Mouse (Mus musculus): ENCODE measurements around the gene Heatr4. TPM values are rescaled to one million over a fixed set of nuclear protein-coding genes. Genes with fewer than 3 reads are reported as not detected.
"Not testable (repeated sequence)": the region's sequence is repeated elsewhere in the genome, so short reads cannot be mapped to it uniquely, and the experiment has no call there.

The Heatr4 gene
- polyA plus RNA-seq, 1 experiment from 2014 or later = not detected

DNA sequence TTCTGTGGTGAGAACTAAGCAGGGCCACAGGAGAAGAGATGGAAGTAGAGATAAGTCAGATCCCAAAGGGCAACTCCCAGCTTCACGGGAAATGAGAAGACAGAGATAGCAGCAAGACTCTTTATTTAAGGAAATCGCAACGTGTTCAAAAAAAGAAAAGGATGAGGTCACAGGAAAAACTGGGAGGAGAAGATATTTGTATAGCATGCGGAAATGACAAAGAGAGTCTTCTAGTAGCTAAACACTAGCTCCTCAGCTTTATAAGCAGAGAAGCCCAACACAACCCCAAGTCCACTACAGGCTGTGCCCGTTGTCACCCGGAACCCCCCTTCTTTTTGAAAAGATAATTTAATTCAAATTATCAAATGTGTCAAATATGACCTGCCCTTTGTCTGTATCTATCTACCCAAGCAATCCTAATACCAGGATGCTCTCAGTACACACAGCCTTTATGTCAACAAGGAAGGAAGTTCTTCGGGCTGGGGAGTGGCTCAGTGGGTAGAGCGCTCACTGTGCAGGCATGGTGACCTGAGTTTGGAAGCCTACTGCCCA is 37.3 kb downstream of the Heatr4 start:
- no peaks in the 10 kb centered on the region for H3K36me3 ChIP-seq (ENCODE audit: insufficient read depth, low read length)

DNA sequence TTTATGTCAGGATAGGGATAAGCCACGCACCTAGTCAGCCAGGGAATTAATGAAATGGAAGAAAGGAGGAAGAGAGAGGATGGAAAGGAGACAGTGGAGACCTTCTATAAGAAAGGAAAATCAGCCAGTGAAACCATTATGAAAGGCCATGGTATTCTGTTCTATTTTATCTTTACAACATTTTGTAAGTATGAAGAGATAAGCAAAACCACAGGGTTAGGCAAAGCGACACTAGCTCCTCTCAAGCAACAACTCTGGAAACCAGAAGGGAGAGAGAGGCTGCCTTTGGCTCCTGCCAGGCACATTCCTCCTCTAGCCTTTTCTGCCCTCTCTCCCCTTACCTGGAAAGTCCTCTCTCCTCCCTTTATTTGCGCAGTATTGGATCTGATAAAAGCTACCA is 42.7 kb downstream of the Heatr4 start:
- Histone ChIP-seq H3K4me3 (ENCODE audit: low read length) (no peak overlapping the region), H3K27ac (ENCODE audit: low read length) (no peak overlapping the region), H3K36me3 (ENCODE audit: insufficient read depth, low read length) (no peaks in the 10 kb centered on the region), H3K4me1 (ENCODE audit: insufficient read depth, low read length) (no peaks in the 10 kb centered on the region), H3K9ac (replicated peaks; ENCODE audit: low read length) (no peak overlapping the region), H3K27me3 (ENCODE audit: insufficient read depth, low read length) (no peaks in the 10 kb centered on the region), H3K9me3 (ENCODE audit: low read length) (no peaks in the 10 kb centered on the region), H3K4me2 (replicated peaks; ENCODE audit: low read depth, low read length) (no peak overlapping the region)
- WGBS = 72% methylated on average over 3 of the region's 3 CpGs
- no peak for ATAC-seq (ENCODE audit: low FRiP score, low TSS enrichment)

More for the DNA sequence above, 37.3 kb downstream of the Heatr4 start:
- Histone ChIP-seq H3K4me2 (replicated peaks; ENCODE audit: low read depth, low read length) (no peak overlapping the region), H3K4me1 (ENCODE audit: insufficient read depth, low read length) (peaks cover 10% of the 10 kb centered on the region), H3K9me3 (ENCODE audit: low read length) (no peaks in the 10 kb centered on the region), H3K9ac (replicated peaks; ENCODE audit: low read length) (no peak overlapping the region), H3K27me3 (ENCODE audit: insufficient read depth, low read length) (no peaks in the 10 kb centered on the region), H3K4me3 (ENCODE audit: low read length) (no peak overlapping the region), H3K27ac (ENCODE audit: low read length) (peak overlapping the region; percentile 43; the same call in 1 of the 2 replicates)
- 75% methylated on average over 8 of the region's 8 CpGs for WGBS
- ATAC-seq (ENCODE audit: low FRiP score, low TSS enrichment) = no peak

DNA sequence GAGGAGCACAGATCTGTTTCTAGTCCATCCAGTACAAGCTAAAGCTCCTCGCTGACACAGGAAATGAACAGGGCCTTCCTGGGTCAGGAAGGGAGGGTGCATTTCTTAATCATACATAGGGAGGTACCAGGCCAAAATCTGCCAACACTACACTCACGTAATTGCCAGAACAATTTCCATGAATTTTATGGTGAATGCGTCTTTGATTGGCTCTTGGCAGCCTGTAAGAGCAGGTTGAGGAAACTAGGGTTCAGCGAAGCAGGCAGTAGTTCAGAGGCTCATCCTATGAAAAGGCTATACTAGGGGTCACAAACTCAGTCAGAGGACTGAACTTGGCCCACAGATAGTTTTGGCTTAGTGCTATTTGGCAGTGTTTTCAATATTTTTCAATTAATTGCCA is 44.6 kb downstream of the Heatr4 start:
- Histone ChIP-seq H3K27me3 (ENCODE audit: insufficient read depth, low read length) (no peaks in the 10 kb centered on the region), H3K36me3 (ENCODE audit: insufficient read depth, low read length) (no peaks in the 10 kb centered on the region), H3K4me1 (ENCODE audit: insufficient read depth, low read length) (no peaks in the 10 kb centered on the region), H3K4me3 (ENCODE audit: low read length) (no peak overlapping the region), H3K4me2 (replicated peaks; ENCODE audit: low read depth, low read length) (no peak overlapping the region), H3K9ac (replicated peaks; ENCODE audit: low read length) (no peak overlapping the region), H3K27ac (ENCODE audit: low read length) (no peak overlapping the region), H3K9me3 (ENCODE audit: low read length) (no peaks in the 10 kb centered on the region)
- 60% methylated on average over 4 of the region's 4 CpGs for WGBS
- no peak for ATAC-seq (ENCODE audit: low FRiP score, low TSS enrichment)

DNA sequence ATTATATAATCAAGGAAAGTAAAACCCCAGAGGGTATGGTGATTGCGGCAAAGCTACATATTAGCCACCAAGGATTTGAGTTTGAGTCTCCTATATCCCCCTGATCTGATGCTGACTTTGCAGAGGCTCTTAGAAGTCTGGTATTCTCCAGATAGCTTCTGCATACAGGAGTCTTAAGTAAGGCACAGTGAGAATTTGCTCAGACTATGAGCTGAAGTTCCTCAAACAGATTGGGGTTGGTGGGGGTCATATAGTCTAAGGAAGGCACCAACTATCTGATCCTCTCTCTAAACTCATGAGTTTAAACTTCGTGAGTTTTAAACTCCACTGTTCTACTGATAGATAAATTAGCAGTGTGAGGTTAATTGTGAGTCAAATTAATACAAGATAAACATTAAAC is 45.3 kb downstream of the Heatr4 start:
- Histone ChIP-seq H3K4me1 (ENCODE audit: insufficient read depth, low read length) (no peaks in the 10 kb centered on the region), H3K36me3 (ENCODE audit: insufficient read depth, low read length) (no peaks in the 10 kb centered on the region), H3K9me3 (ENCODE audit: low read length) (peaks cover 2% of the 10 kb centered on the region; the same call in 1 of the 2 replicates), H3K4me3 (ENCODE audit: low read length) (no peak overlapping the region), H3K4me2 (replicated peaks; ENCODE audit: low read depth, low read length) (no peak overlapping the region), H3K27ac (ENCODE audit: low read length) (no peak overlapping the region), H3K9ac (replicated peaks; ENCODE audit: low read length) (no peak overlapping the region), H3K27me3 (ENCODE audit: insufficient read depth, low read length) (no peaks in the 10 kb centered on the region)
- WGBS = 79% methylated on average over 2 of the region's 2 CpGs
- ATAC-seq (ENCODE audit: low FRiP score, low TSS enrichment) = no peak

DNA sequence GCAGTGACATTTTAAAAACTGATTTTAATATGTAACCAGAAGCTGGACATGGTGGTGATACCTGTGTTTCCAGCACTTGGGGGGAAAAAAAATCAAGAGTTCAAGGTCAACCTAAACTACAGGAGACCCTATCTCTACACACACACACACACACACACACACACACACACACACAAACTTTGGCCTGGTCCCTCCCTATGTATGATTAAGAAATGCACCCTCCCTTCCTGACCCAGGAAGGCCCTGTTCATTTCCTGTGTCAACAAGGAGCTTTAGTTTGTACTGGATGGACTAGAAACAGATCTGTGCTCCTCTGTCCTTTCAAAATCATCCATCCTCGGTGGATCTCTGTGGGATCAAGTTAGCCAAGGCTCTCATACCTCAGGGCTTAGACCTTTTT is 46.1 kb downstream of the Heatr4 start:
- H3K4me1 ChIP-seq (ENCODE audit: insufficient read depth, low read length); H3K27me3 ChIP-seq (ENCODE audit: insufficient read depth, low read length); H3K4me2 ChIP-seq (replicated peaks; ENCODE audit: low read depth, low read length); H3K9me3 ChIP-seq (ENCODE audit: low read length); H3K4me3 ChIP-seq (ENCODE audit: low read length); H3K9ac ChIP-seq (replicated peaks; ENCODE audit: low read length); ATAC-seq (ENCODE audit: low FRiP score, low TSS enrichment); H3K27ac ChIP-seq (ENCODE audit: low read length); H3K36me3 ChIP-seq (ENCODE audit: insufficient read depth, low read length): not testable (repeated sequence)
- 39% methylated on average over 1 of the region's 1 CpGs for WGBS

DNA sequence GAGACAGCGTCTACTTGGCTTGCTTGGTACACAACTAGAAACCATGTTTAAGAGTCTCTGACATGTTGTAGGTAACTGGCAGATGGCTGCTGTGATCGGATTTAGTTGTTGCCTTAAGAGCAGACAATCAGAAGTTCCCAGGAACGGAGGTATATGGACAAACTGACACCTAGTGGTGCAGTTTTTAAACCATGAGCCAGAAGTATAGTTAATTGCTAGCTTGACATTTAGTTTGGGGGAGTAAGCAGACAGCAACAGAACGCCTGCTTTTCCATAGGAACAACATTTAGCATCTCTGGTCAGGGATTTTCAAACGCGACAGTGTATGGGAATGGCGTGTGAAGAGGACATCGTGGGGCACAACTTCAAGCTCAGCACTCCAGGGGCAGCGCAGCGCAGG is 47.1 kb downstream of the Heatr4 start:
- Histone ChIP-seq H3K4me2 (replicated peaks; ENCODE audit: low read depth, low read length) (no peak overlapping the region), H3K36me3 (ENCODE audit: insufficient read depth, low read length) (no peaks in the 10 kb centered on the region), H3K27ac (ENCODE audit: low read length) (no peak overlapping the region), H3K4me3 (ENCODE audit: low read length) (no peak overlapping the region), H3K9ac (replicated peaks; ENCODE audit: low read length) (no peak overlapping the region), H3K4me1 (ENCODE audit: insufficient read depth, low read length) (no peaks in the 10 kb centered on the region), H3K27me3 (ENCODE audit: insufficient read depth, low read length) (no peaks in the 10 kb centered on the region), H3K9me3 (ENCODE audit: low read length) (peaks cover 4% of the 10 kb centered on the region; the same call in 1 of the 2 replicates)
- no peak for ATAC-seq (ENCODE audit: low FRiP score, low TSS enrichment)
- 60% methylated on average over 10 of the region's 10 CpGs for WGBS

DNA sequence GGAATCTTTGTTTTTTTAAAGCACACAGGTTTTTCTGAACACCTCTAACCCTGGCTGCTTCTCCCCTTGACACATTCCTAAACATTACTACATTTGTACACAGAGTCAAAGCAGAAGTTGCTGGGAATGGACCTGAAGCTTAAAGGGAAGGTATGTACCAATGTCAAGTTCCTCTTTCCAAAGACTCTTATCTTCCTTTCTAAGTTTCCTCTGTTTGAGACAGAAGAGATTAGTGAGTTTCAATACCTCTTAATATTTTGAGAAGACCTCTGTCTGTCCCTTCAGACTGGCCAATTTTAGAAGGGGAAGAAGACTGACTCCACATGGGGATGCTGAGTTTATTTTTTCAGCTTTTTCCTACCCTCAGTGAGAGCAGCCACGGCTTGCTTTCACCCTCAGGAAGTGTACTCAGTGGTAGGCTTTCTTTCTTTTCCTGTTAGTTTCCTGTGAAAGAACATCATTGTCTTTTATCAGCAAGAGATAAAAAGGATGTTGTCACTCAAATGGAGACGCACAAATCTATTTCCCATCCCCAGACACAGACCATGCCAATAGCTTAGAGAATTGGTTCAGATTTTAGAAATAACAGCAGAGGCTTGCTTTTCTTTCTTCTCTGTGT is 55.4 kb downstream of the Heatr4 start:
- Histone ChIP-seq H3K9me3 (ENCODE audit: low read length) (0 out of 2 replicates have a peak, but pooled peaks cover under 1% of the 10 kb centered on the region), H3K4me1 (ENCODE audit: insufficient read depth, low read length) (peaks cover 10% of the 10 kb centered on the region), H3K9ac (replicated peaks; ENCODE audit: low read length) (no peak overlapping the region), H3K36me3 (ENCODE audit: insufficient read depth, low read length) (no peaks in the 10 kb centered on the region), H3K4me3 (ENCODE audit: low read length) (no peak overlapping the region), H3K4me2 (replicated peaks; ENCODE audit: low read depth, low read length) (no peak overlapping the region), H3K27me3 (ENCODE audit: insufficient read depth, low read length) (no peaks in the 10 kb centered on the region), H3K27ac (ENCODE audit: low read length) (0 out of 2 replicates have a peak overlapping the region, but pooled peaks have one; percentile 31)
- no peak for ATAC-seq (ENCODE audit: low FRiP score, low TSS enrichment)
- 57% methylated on average over 2 of the region's 2 CpGs for WGBS

DNA sequence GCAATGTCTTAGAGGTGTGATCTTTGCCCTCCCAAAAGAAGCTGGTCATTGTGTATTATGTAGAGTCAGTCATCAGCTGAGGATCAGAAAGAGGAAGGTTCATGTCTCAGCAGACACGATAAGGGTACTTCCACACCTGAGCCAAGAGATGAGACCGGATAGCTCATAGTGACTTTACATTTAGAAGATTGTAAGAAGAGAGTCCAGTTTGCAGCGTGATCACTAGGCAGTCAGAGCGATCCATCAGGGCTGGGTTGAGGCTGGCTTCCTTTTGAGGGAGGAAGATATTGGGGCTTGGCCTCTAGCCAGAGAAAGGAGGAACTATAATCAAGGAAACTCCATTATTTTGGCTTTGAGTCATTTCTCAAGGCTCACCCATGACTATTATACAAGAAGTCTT is 56.9 kb downstream of the Heatr4 start:
- Histone ChIP-seq H3K4me1 (ENCODE audit: insufficient read depth, low read length) (peaks cover 24% of the 10 kb centered on the region), H3K27me3 (ENCODE audit: insufficient read depth, low read length) (no peaks in the 10 kb centered on the region), H3K36me3 (ENCODE audit: insufficient read depth, low read length) (no peaks in the 10 kb centered on the region), H3K4me2 (replicated peaks; ENCODE audit: low read depth, low read length) (no peak overlapping the region), H3K9ac (replicated peaks; ENCODE audit: low read length) (no peak overlapping the region), H3K27ac (ENCODE audit: low read length) (no peak overlapping the region), H3K9me3 (ENCODE audit: low read length) (no peaks in the 10 kb centered on the region), H3K4me3 (ENCODE audit: low read length) (no peak overlapping the region)
- no peak for ATAC-seq (ENCODE audit: low FRiP score, low TSS enrichment)
- 76% methylated on average over 4 of the region's 4 CpGs for WGBS

DNA sequence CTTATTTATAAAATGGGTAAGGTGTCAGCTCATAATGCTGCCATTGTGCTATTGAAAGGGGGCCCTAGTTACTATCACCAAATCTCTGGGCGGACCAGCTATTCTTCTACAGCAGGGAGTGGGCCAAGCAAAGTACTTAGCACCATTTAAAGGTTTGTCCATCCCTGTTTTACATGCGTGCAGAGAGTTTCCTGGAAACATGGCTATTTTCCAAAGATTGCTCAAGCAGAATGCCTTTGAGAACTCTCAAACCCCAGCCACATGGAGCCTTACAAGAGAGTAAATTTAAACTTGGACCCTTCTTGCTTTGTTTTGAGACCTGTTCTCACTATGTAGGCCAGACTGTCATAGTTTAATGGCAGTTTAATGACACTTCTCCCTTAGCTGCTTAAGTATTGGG is 58.6 kb downstream of the Heatr4 start:
- Histone ChIP-seq H3K4me1 (ENCODE audit: insufficient read depth, low read length) (peaks cover 27% of the 10 kb centered on the region), H3K27ac (ENCODE audit: low read length) (no peak overlapping the region), H3K27me3 (ENCODE audit: insufficient read depth, low read length) (no peaks in the 10 kb centered on the region), H3K9ac (replicated peaks; ENCODE audit: low read length) (no peak overlapping the region), H3K36me3 (ENCODE audit: insufficient read depth, low read length) (no peaks in the 10 kb centered on the region), H3K9me3 (ENCODE audit: low read length) (no peaks in the 10 kb centered on the region), H3K4me3 (ENCODE audit: low read length) (no peak overlapping the region), H3K4me2 (replicated peaks; ENCODE audit: low read depth, low read length) (no peak overlapping the region)
- no peak for ATAC-seq (ENCODE audit: low FRiP score, low TSS enrichment)
- 54% methylated on average over 2 of the region's 2 CpGs for WGBS

DNA sequence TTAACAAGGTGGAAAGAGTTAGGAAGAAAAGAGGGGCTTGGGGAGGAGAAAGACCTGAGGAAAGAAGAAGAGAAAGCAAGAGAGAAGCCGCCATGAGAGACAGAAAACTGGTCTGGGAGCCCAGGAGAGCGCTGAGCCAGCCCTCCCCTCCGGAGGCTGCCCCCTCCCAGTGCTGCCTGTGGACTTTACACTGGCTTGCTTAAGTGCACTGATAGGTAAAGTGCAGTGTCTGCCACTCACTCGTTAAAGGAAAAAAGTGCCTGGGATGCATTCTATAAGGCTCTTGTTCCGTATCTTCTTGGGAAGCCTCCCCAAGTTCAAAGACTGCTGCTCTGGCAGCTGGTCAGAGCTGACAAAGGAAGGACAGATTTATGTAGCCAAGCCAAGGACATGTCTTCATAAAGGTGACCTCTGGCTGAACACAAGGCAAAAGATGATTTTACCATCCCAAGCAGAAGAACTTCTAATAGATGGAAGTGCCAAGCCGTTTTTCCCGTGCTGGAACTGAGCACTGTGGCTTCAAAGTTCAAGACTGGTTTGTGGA is 59.4 kb downstream of the Heatr4 start:
- H3K27me3 ChIP-seq (ENCODE audit: insufficient read depth, low read length) = no peaks in the 10 kb centered on the region
- peak overlapping the region; percentile 58 for H3K27ac ChIP-seq (ENCODE audit: low read length)
- no peaks in the 10 kb centered on the region for H3K9me3 ChIP-seq (ENCODE audit: low read length)
- peaks cover 32% of the 10 kb centered on the region for H3K4me1 ChIP-seq (ENCODE audit: insufficient read depth, low read length)
- WGBS = 52% methylated on average over 7 of the region's 7 CpGs
- 0 out of 2 replicates have a peak overlapping the region, but pooled peaks have one; percentile 26 for H3K9ac ChIP-seq (replicated peaks; ENCODE audit: low read length)
- H3K36me3 ChIP-seq (ENCODE audit: insufficient read depth, low read length) = no peaks in the 10 kb centered on the region
- no peak overlapping the region for H3K4me3 ChIP-seq (ENCODE audit: low read length)
- 0 out of 2 replicates have a peak overlapping the region, but pooled peaks have one; percentile 7 for H3K4me2 ChIP-seq (replicated peaks; ENCODE audit: low read depth, low read length)
- ATAC-seq (ENCODE audit: low FRiP score, low TSS enrichment) = no peak
